Mouse (Mus musculus) kidney, postnatal 4 days (tissue): ENCODE measurements around the gene Trir.

ENCODE experiments used
- DNase-seq, 2 experiments: peaks; one replicate each; pipeline ENCODE4 v3.0.0; 2021; ENCODE audit warnings: mixed read lengths in 2 of 2

The Trir gene

GRCm38 (mm10) chr8:84995680-84996079, 30.9 kb upstream of the Trir start:
- DNase-seq = no peak

- DNase-seq = no peak
Observed at GRCm38 (mm10) chr8:84996978-84997377, 29.6 kb upstream of the Trir start.

- DNase-seq = peak; percentile 95
Observed at GRCm38 (mm10) chr8:84997649-84998295, 28.9 kb upstream of the Trir start.

GRCm38 (mm10) chr8:85007686-85008085, 18.9 kb upstream of the Trir start:
- peak; percentile 65 to 72 for DNase-seq

GRCm38 (mm10) chr8:85011242-85011641, 15.4 kb upstream of the Trir start:
- peak; percentile 33 to 43 for DNase-seq

- DNase-seq = peak; percentile 85 to 90
Observed at GRCm38 (mm10) chr8:85013230-85013840, 13.3 kb upstream of the Trir start.

GRCm38 (mm10) chr8:85014431-85014830, 12.2 kb upstream of the Trir start, which contains the start of gene Best2:
Gene Best2 (minus strand): TSS chr8:85014531.
- DNase-seq = no peak

- DNase-seq = no peak
Observed at GRCm38 (mm10) chr8:85016724-85017123, 9.9 kb upstream of the Trir start.

- DNase-seq = no peak
Observed at GRCm38 (mm10) chr8:85017209-85017608, 9.4 kb upstream of the Trir start.

GRCm38 (mm10) chr8:85021514-85022055, 5.0 kb upstream of the Trir start:
- DNase-seq = no peak

GRCm38 (mm10) chr8:85023846-85024245, 2.8 kb upstream of the Trir start:
- DNase-seq = no peak

- peak; percentile 88 to 92 for DNase-seq
Observed at GRCm38 (mm10) chr8:85025098-85025932, 1.3 kb upstream of the Trir start, which contains the start of gene Asna1. Gene Asna1 (minus strand): TSS chr8:85025281.

GRCm38 (mm10) chr8:85027516-85027855, 863 bp downstream of the Trir start:
- no peak for DNase-seq

- no peak for DNase-seq
Observed at GRCm38 (mm10) chr8:85027922-85028321, 1.3 kb downstream of the Trir start.

- no peak for DNase-seq
Observed at GRCm38 (mm10) chr8:85029271-85029670, 2.6 kb downstream of the Trir start.

- peak in 1 of 2 experiments; percentile 21 for DNase-seq
Observed at GRCm38 (mm10) chr8:85032622-85033311, 6.1 kb downstream of the Trir start.

GRCm38 (mm10) chr8:85033867-85034266, 7.2 kb downstream of the Trir start:
- DNase-seq = peak in 1 of 2 experiments; percentile 14

GRCm38 (mm10) chr8:85034764-85035163, 8.1 kb downstream of the Trir start:
- DNase-seq = peak; percentile 84 to 90

- no peak for DNase-seq
Observed at GRCm38 (mm10) chr8:85035165-85035727, 8.6 kb downstream of the Trir start.

- DNase-seq = peak; percentile 44 to 61
Observed at GRCm38 (mm10) chr8:85035728-85036310, 9.2 kb downstream of the Trir start.

- no peak for DNase-seq
Observed at GRCm38 (mm10) chr8:85036381-85036717, 9.7 kb downstream of the Trir start.
